Mouse (Mus musculus) limb, embryonic 10.5 days (tissue): Measurements from ENCODE around the gene Dnm3. TPM values are rescaled to one million over a fixed set of nuclear protein-coding genes. Genes with fewer than 3 reads are reported as not detected.

Experiments used
- DNase-seq: peaks from one replicate; pipeline ENCODE4 v3.0.0-alpha.2; 2017; ENCODE audit warnings: low spot score
- H3K27ac ChIP-seq: fragments of 300-500 bp; sonication (generic); 2 replicates; pipeline ENCODE4 v1.5.1; 2016; ENCODE audit warnings: mild to moderate bottlenecking
- H3K27me3 ChIP-seq: fragments of 300-500 bp; sonication (generic); 2 replicates; pipeline ENCODE4 v1.6.1; 2016; ENCODE audit warnings: low read depth, mild to moderate bottlenecking; ENCODE audit not compliant: poor library complexity, severe bottlenecking
- H3K36me3 ChIP-seq: fragments of 300-500 bp; sonication (generic); 2 replicates; pipeline ENCODE4 v1.6.1; 2016; ENCODE audit warnings: mild to moderate bottlenecking, moderate library complexity
- H3K4me1 ChIP-seq: fragments of 300-500 bp; sonication (generic); 2 replicates; pipeline ENCODE4 v1.6.1; 2016
- H3K4me3 ChIP-seq: fragments of 300-500 bp; sonication (generic); 2 replicates; pipeline ENCODE4 v1.5.1; 2016; ENCODE audit warnings: mild to moderate bottlenecking, moderate library complexity
- H3K9me3 ChIP-seq: fragments of 300-500 bp; sonication (generic); replicated peaks from 2 replicates; pipeline ENCODE4 v1.6.1; 2016; ENCODE audit warnings: mild to moderate bottlenecking
- WGBS: fragments of 180-500 bp; shearing (Covaris S2); methylation state at CpG from one replicate; pipeline ENCODE4 v1.1.7; 2016; 5-methylcytosine and 5-hydroxymethylcytosine counted together
- polyA plus RNA-seq: library from polyadenylated mRNA; unstranded; fragments of >200 nt; fragmentation: Nextera tagmentation; extraction: Ambion mirVana; gene quantifications from 2 replicates; pipeline ENCODE4 v1.2.1, GENCODE M21; 2016

The Dnm3 gene
- polyA plus RNA-seq, 1 experiment from 2014 or later, result 11.6 TPM

DNA sequence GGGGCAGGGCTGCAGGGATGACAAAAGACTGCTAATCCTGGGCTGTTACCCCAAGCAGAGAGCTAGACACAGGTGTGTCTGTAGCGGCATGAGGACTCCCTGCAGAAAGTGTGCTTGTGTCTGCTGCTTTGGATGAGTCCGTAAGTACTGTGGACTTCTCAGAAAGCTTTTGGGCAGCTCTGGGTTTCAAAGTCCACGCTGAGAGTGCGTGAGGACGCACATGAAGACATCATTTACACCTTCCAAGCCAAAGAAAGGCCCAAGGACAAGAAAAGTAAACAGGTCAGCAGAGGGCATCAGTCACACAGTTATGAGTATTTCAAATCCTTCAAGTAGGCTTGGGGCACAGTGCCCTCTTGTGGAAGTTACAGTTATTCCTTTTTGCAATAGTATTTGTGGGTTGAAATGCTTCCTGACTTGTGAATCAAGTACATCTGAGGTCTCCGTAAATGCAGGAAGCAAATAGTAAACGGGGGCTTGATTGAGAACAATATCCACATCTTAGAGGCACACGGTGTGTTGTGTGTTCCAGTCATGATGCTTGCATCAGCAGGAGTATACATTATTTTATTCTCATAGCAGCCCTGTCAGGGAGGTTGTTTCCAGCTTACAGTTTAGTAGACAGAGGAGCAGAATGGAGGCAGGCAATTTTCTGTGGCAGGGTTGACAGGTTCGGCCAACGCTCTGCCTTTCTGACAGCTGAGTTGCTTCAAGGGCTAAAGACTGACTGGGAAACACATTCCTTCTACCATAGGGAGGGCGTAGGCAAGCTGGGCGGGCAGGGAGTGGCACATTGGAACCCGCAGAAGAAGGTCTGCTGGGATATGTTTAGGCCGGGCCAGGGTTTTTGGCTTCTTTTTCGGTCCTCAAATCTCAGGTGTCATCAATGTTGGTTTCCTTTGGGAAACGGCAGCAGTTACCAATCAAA is 501.3 kb downstream of the Dnm3 start:
- peak; percentile 82 for DNase-seq
- Histone ChIP-seq H3K27ac (peak overlapping the region; percentile 93), H3K4me3 (no peak overlapping the region), H3K27me3 (no peaks in the 10 kb centered on the region), H3K9me3 (no peaks in the 10 kb centered on the region), H3K36me3 (peaks cover 5% of the 10 kb centered on the region), H3K4me1 (peaks cover 60% of the 10 kb centered on the region)
- WGBS, result 50% methylated on average over 16 of the region's 16 CpGs

DNA sequence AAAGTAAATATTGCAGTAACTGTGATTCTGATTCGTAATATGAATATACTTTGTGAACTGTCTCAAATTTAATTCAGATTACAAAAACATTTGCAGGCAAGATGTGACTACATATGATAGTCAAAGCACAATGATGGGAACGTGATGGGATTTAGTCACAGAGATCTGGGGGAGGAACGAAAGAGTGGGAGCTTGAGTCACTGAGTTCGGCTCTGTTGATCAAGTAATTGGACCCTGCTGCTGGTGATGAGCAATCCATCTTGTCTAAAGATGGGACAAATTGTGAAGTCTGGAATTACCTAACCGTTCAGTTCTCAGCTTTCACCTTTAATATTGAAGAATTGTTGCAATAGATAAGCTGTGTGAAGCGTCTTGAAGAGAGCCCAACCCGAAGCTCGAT is 505.6 kb downstream of the Dnm3 start:
- Histone ChIP-seq H3K4me3 (no peak overlapping the region), H3K4me1 (peaks cover 47% of the 10 kb centered on the region), H3K36me3 (peaks cover 20% of the 10 kb centered on the region), H3K27ac (no peak overlapping the region), H3K27me3 (no peaks in the 10 kb centered on the region), H3K9me3 (no peaks in the 10 kb centered on the region)
- 84% methylated on average over 8 of the region's 8 CpGs for WGBS
- DNase-seq, result no peak

DNA sequence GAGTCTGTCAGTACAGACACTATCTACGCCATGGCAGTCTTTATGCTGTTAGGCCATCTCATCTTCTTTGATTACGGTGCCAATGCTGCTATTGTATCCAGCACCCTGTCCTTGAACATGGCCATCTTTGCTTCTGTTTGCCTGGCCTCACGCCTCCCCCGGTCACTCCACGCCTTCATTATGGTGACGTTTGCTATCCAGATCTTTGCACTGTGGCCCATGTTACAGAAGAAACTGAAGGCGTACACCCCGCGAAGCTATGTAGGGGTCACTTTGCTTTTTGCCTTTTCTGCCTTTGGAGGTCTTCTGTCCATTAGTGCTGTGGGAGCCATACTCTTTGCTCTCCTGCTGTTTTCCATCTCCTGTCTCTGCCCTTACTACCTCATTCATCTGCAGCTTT is 507.0 kb downstream of the Dnm3 start:
- Histone ChIP-seq H3K9me3 (no peaks in the 10 kb centered on the region), H3K4me3 (no peak overlapping the region), H3K4me1 (peaks cover 33% of the 10 kb centered on the region), H3K27ac (no peak overlapping the region), H3K27me3 (no peaks in the 10 kb centered on the region), H3K36me3 (peaks cover 20% of the 10 kb centered on the region)
- WGBS, result 96% methylated on average over 9 of the region's 9 CpGs
- DNase-seq, result no peak

DNA sequence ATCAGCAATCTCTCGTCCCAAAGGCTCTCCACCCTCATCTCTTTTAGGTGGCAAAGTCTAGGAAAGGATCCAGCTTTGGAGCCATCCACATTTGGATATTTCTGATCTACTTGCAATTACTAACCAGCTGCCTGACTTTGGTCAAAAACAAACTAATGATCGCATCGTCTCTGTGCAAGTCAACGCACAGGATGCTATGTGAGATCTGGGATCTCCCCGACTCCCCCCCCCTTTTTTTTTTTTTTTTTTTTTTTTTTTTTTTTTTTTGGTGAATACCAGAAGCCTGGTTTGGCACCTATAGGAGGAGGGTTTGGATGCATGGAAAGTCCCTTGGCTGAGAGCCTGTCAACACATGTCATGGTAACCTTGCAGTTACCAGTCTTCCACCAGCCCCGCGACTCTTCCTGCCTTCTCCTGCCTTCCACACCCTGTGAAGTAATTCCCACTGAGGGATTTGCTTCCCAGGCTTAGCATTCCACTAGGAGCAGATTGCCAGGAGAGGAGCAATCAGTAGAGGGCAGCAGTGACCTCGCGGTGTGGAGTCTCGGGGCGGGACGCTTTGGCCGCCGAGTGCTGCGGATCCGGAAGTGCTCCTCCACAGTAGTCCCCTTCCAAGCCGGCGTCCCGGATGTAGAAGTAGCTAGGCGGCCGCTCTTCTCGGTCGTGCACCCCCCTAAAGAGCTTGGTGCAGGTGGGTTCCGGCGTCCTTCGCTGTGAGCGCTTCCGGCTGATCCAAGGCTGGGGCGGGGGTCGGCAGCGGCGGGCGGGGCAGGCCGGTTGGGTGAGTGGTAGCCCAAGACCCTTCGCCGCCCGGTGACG is 509.0 kb downstream of the Dnm3 start, which contains the start of gene Pigc:
Pigc (plus strand) TSS at position 598 of the 819 bp plus-strand sequence.
- peak; percentile 96 for DNase-seq
- H3K36me3 ChIP-seq, result peaks cover 20% of the 10 kb centered on the region
- no peaks in the 10 kb centered on the region for H3K9me3 ChIP-seq
- 4% methylated on average over 38 of the region's 38 CpGs for WGBS
- peaks cover 20% of the 10 kb centered on the region for H3K4me1 ChIP-seq
- peak within 1 kb of the TSS; percentile 70 for H3K4me3 ChIP-seq
- no peaks in the 10 kb centered on the region for H3K27me3 ChIP-seq
- H3K27ac ChIP-seq, result peak within 1 kb of the TSS; percentile 92

DNA sequence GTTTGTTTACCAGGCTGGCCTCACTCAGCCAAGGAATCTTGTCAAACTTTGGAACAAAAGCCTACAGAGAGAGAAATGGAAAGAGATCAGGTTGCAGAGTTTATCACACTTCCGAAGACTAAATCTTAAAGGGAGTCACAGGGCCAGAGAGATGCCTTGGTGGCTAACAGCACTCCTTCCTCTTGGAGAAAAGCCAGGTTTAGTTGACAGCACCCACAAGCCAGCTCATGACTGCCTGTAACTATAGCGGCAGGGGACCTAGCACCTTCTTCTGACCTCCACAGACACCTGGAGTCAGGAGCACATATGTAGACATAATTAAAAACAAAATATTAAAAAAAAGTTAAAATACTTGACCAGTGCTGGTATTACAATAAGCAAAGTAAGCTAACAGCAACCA is 509.9 kb downstream of the Dnm3 start:
- Histone ChIP-seq H3K27me3 (no peaks in the 10 kb centered on the region), H3K4me1 (peaks cover 16% of the 10 kb centered on the region), H3K36me3 (peaks cover 20% of the 10 kb centered on the region), H3K9me3 (no peaks in the 10 kb centered on the region), H3K4me3 (no peak overlapping the region), H3K27ac (no peak overlapping the region)
- DNase-seq, result no peak
- WGBS, result 87% methylated on average over 2 of the region's 2 CpGs

DNA sequence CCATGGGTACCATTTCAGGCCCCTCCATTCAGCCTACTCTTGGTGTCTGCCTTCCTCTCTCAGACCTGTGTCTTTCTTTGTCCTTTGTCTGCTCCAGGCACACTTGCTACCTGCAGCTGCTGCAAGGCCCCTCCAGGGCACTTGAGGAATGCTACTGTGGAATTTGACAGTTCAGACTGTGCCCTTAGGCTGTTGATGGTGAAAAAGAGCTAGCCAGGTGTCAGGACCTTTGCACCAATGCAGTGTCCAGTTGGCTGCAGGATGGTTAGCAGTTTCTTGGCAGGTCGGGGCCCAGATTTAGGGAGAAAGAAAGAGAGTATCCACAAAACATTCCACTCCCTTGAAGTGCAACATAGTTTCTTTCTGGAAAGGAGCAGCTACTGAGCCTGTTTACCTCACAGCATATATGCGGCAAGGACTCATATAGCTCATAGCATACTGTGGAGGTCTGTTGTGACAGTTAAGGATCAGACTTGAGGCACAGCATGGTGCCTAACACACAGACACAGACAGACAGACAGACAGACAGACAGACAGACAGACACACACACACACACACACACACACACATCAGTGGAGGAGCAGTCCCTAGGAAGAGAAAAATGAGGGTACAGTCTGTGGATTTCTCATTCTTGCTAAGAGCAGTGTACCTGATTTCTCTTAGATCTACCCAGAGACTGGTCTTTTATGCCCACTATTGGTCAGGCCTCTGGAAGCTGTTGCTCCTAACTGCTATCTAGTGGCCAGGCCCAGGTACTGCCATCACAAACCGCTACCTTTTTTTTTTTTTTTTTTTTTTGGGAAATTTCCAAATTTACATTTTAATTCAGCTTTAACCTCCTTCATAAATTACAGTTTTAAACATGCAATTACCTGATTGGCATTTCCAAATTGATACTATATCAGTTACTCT is 515.1 kb downstream of the Dnm3 start:
- no peaks in the 10 kb centered on the region for H3K9me3 ChIP-seq
- peak overlapping the region; percentile 73 for H3K27ac ChIP-seq
- H3K4me3 ChIP-seq, result no peak overlapping the region
- WGBS, result 49% methylated on average over 3 of the region's 3 CpGs
- H3K4me1 ChIP-seq, result peaks cover 10% of the 10 kb centered on the region
- no peaks in the 10 kb centered on the region for H3K36me3 ChIP-seq
- H3K27me3 ChIP-seq, result no peaks in the 10 kb centered on the region
- DNase-seq, result no peak

DNA sequence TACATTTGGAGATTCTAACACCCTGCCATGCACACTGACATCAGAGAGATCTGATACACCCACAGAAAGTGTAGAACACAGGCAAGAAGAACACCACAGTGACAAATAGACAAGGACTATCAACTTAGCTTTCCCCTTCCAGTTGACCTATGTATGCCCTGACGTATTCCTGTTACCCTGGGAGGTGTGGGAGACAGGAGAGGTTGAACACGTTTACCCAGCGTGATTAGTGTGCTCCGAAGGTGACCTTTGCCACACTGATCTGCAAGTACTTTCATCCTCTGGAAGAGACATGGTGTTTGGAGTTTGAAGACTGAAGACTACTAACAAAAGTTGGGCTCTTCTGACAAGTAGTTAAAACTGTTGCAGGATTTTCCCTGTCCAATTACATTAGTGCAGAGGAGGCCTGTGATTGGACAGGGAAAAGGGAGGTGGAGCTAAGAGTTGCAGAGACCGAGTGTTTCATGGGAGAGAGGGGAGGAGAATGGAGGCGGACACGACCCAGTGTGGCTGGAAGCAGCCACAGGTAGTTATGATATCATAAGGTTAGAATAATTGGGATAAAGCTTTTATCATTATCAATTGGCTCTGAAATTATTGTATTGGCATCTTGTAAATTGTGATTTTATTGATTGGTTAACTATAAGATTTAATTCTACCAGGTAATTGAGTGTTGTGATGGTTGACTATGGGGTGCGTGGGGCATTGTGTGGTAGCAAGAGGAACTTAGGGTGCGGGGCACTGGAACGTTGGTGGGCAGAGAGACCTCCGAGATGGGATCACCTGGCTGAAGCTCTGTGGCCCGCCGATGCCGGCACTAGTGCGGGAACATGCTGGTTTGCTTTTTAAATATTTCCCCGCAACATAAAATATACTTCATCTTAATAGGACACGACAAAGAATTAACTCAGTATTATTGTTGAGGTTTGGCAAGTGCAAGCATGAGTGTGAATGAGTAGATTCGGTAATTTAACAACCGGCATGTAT is 519.6 kb downstream of the Dnm3 start:
- DNase-seq, result no peak
- Histone ChIP-seq H3K27ac (no peak overlapping the region), H3K4me1 (peaks cover 10% of the 10 kb centered on the region), H3K27me3 (no peaks in the 10 kb centered on the region), H3K4me3 (no peak overlapping the region), H3K36me3 (no peaks in the 10 kb centered on the region), H3K9me3 (no peaks in the 10 kb centered on the region)
- 75% methylated on average over 19 of the region's 19 CpGs for WGBS

DNA sequence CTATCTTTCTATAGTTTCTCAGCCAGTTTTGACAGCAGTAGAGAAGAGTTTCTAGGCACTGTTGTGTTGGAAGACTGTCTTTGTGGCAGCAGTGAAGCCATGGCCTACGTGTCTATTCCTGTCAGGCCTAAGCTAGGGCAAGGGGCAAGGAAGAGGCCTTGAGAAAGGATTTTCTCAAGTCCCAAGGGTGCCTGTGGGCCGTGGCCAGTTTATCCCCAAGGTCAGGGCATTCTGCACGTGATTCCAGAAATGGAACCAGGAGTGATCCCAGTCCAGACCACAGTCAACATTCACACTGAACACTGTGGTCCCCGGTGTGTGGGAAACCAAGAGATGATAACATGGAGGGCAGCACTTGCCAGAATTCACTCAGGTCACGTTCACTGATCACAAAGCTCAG is 522.0 kb downstream of the Dnm3 start:
- H3K36me3 ChIP-seq, result no peaks in the 10 kb centered on the region
- DNase-seq, result no peak
- no peaks in the 10 kb centered on the region for H3K4me1 ChIP-seq
- H3K4me3 ChIP-seq, result no peak overlapping the region
- no peak overlapping the region for H3K27ac ChIP-seq
- 74% methylated on average over 5 of the region's 5 CpGs for WGBS
- no peaks in the 10 kb centered on the region for H3K9me3 ChIP-seq
- H3K27me3 ChIP-seq, result no peaks in the 10 kb centered on the region

DNA sequence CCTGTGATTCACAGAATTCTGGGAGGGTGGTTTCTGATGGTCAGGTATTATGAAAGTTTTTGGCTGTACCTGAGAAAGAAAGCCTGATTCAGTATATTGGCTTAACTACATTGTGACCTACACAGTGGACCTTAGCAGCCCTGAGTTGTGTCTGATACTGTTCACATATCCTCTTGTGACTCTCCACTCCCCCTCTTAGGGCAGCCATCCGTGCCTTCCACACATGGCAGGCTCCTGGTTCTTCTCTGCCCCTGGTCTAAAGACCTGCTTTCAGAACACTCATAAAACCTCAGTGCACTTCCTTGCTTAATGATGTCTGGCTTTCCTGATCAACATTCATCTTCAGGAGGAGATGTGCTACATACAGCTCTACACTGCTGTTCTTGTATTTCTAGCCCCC is 525.2 kb downstream of the Dnm3 start:
- Histone ChIP-seq H3K27me3 (no peaks in the 10 kb centered on the region), H3K4me1 (no peaks in the 10 kb centered on the region), H3K9me3 (no peaks in the 10 kb centered on the region), H3K27ac (no peak overlapping the region), H3K36me3 (no peaks in the 10 kb centered on the region), H3K4me3 (no peak overlapping the region)
- WGBS, result 37% methylated on average over 1 of the region's 1 CpGs
- no peak for DNase-seq

DNA sequence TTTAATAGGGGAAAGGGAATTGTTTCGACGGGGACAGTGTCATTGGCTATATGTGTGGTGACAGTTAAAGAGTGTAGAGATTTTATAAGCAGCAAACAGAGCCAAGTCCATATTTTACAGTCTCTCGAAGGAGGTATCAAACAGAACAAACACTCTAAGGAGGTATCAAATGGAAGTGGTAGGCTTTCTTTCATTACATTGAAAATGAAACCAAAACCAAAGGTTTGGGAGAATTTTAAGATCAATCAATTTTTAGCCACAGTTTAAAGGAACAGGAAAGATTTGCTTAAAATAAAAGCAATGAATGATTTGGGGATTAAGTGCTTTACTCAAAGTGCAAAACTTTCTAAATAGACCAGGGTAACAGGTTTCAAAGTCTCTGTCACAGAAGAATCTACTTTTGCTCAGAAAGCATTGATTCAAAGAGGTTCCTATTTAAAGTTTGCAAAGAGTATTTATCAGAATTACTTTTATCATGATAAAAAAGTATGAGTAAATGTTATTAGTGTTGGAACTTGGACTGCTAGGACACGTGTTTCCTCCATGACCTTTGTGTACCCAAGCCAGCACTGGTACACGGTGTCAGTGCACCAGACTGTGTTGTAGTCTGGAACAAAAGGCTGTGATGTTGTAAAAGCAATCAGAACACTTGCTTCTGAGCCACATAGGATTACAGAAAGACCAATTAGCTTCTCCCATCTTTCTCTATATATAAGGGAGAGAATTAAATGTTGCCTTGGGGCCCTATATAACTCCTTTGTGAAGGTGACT is 526.6 kb downstream of the Dnm3 start:
- no peak for DNase-seq
- Histone ChIP-seq H3K9me3 (no peaks in the 10 kb centered on the region), H3K36me3 (no peaks in the 10 kb centered on the region), H3K27ac (no peak overlapping the region), H3K4me1 (no peaks in the 10 kb centered on the region), H3K27me3 (no peaks in the 10 kb centered on the region), H3K4me3 (no peak overlapping the region)
- 87% methylated on average over 5 of the region's 5 CpGs for WGBS

DNA sequence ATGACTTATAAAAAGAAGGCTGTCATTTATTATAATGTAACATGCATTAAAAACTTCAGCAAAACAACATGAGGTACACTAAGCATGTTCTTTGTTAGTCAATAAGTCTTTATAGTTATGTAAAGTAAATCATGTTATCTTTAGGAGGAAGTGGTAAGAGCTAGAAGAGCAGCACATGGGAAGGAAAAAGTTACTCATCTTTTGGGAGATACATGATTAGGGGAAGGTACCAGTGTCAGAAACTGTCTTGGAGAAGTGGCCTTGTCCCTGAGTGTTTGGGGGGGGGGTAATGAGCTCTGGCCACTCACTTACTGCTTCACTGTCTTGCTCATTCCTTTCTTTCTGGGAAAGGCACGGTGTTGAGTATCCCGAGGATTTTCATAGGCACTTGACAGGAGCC is 535.8 kb downstream of the Dnm3 start:
- no peaks in the 10 kb centered on the region for H3K27me3 ChIP-seq

More for the DNA sequence above, 535.8 kb downstream of the Dnm3 start:
- H3K4me3 ChIP-seq, result no peak overlapping the region
- no peaks in the 10 kb centered on the region for H3K4me1 ChIP-seq
- 79% methylated on average over 2 of the region's 2 CpGs for WGBS
- no peaks in the 10 kb centered on the region for H3K36me3 ChIP-seq
- no peak for DNase-seq
- no peaks in the 10 kb centered on the region for H3K9me3 ChIP-seq
- no peak overlapping the region for H3K27ac ChIP-seq
